Mouse (Mus musculus) limb, embryonic 11.5 days (tissue): ENCODE data around the gene Micu2. TPM values are rescaled to one million over a fixed set of nuclear protein-coding genes. Genes with fewer than 3 reads are reported as not detected.
A peak's percentile ranks its signal among the peaks of the same experiment; 100 is the strongest.

Source experiments
- ATAC-seq: fragments of 200-750 bp; cut with Nextera tagmentation; 2 replicates; pipeline ENCODE4 v1.8.0; 2017; ENCODE audit warnings: low read depth; ENCODE audit not compliant: insufficient number of reproducible peaks, low FRiP score, low TSS enrichment
- DNase-seq: peaks from one replicate; pipeline ENCODE4 v3.0.0-alpha.2; 2015; ENCODE audit warnings: low spot score
- H3K27ac ChIP-seq: fragments of 300-500 bp; sonication (generic); replicated peaks from 2 replicates; pipeline ENCODE4 v1.5.1; 2014; ENCODE audit warnings: low read depth, mild to moderate bottlenecking, low read length
- H3K27me3 ChIP-seq: fragments of 300-500 bp; sonication (generic); 2 replicates; pipeline ENCODE4 v1.6.1; 2014; ENCODE audit warnings: mild to moderate bottlenecking, low read length, mixed read lengths; ENCODE audit not compliant: control insufficient read depth, insufficient read depth
- H3K36me3 ChIP-seq: fragments of 300-500 bp; sonication (generic); 2 replicates; pipeline ENCODE4 v1.6.1; 2014; ENCODE audit warnings: mild to moderate bottlenecking, low read length, moderate library complexity, mixed read lengths; ENCODE audit not compliant: control insufficient read depth, insufficient read depth
- H3K4me1 ChIP-seq: fragments of 300-500 bp; sonication (generic); 2 replicates; pipeline ENCODE4 v1.6.1; 2014; ENCODE audit warnings: low read length, mixed read lengths; ENCODE audit not compliant: control insufficient read depth, insufficient read depth
- H3K4me2 ChIP-seq: fragments of 300-500 bp; sonication (generic); 2 replicates; pipeline ENCODE4 v1.6.1; 2014; ENCODE audit warnings: low read depth, mild to moderate bottlenecking, moderate library complexity; ENCODE audit not compliant: severe bottlenecking
- H3K4me3 ChIP-seq: fragments of 300-500 bp; sonication (generic); 2 replicates; pipeline ENCODE4 v1.5.1; 2014; ENCODE audit warnings: low read depth, low read length
- H3K9ac ChIP-seq: fragments of 300-500 bp; sonication (generic); 2 replicates; pipeline ENCODE4 v1.6.1; 2014; ENCODE audit warnings: mild to moderate bottlenecking, low read length
- H3K9me3 ChIP-seq: fragments of 300-500 bp; sonication (generic); 2 replicates; pipeline ENCODE4 v1.6.1; 2016; ENCODE audit warnings: low read length; ENCODE audit not compliant: control insufficient read depth
- WGBS: fragments of 180-500 bp; shearing (Covaris S2); extraction: QIAGEN DNeasy Blood & Tissue Kit; methylation state at CpG from one replicate; pipeline ENCODE4 v1.1.7; 2014; 5-methylcytosine and 5-hydroxymethylcytosine counted together
- polyA plus RNA-seq: library from polyadenylated mRNA; unstranded; fragments of >200 nt; fragmentation: Nextera tagmentation; extraction: Ambion mirVana; gene quantifications from 2 replicates; pipeline ENCODE4 v1.2.1, GENCODE M21; 2014

The Micu2 gene
- polyA plus RNA-seq, 1 experiment from 2014 or later: 53.8 TPM

- H3K9ac ChIP-seq: no peak overlapping the region
- H3K36me3 ChIP-seq: no peaks in the 10 kb centered on the region
- no peaks in the 10 kb centered on the region for H3K4me1 ChIP-seq
- ATAC-seq (no peak), DNase-seq (no peak)
- H3K4me2 ChIP-seq: no peak overlapping the region
- H3K27ac ChIP-seq: no peak overlapping the region
- H3K4me3 ChIP-seq: no peak overlapping the region
- H3K9me3 ChIP-seq: no peaks in the 10 kb centered on the region
- H3K27me3 ChIP-seq: no peaks in the 10 kb centered on the region
- 86% methylated on average over 4 of the region's 4 CpGs for WGBS
Measured at GRCm38 (mm10) chr14:57945834-57946233, 53.2 kb downstream of the Micu2 start.

- no peak for ATAC-seq
- H3K4me3 ChIP-seq: no peak overlapping the region
- no peak overlapping the region for H3K9ac ChIP-seq
- H3K9me3 ChIP-seq: no peaks in the 10 kb centered on the region
- no peak for DNase-seq
- H3K4me2 ChIP-seq: no peak overlapping the region
- H3K4me1 ChIP-seq: no peaks in the 10 kb centered on the region
- no peaks in the 10 kb centered on the region for H3K36me3 ChIP-seq
- no peak overlapping the region for H3K27ac ChIP-seq
- 92% methylated on average over 6 of the region's 6 CpGs for WGBS
- H3K27me3 ChIP-seq: no peaks in the 10 kb centered on the region
Measured at GRCm38 (mm10) chr14:57937297-57937696, 61.8 kb downstream of the Micu2 start.

DNA sequence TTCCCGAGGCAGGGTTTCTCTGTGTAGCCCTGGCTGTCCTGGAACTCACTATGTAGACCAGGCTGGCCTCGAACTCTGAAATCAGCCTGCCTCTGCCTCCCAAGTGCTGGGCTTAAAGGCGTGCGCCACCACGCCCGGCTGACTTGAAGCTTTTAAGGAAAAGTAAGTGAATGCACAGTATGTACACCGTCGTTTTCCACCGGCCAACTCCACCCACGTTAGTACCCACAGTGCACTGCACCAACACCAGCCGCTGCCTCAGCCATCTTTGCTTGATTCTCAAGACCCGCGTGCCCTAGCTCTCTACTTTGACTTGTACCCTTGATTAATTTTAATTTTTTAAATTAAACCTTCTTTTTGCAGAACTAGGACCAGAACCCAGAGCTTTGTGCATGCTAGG lies 64.4 kb downstream of the Micu2 start:
- Histone ChIP-seq H3K4me2 (no peak overlapping the region), H3K27ac (no peak overlapping the region), H3K9me3 (no peaks in the 10 kb centered on the region), H3K9ac (no peak overlapping the region), H3K36me3 (no peaks in the 10 kb centered on the region), H3K4me3 (no peak overlapping the region), H3K4me1 (no peaks in the 10 kb centered on the region), H3K27me3 (no peaks in the 10 kb centered on the region)
- WGBS: 93% methylated on average over 13 of the region's 13 CpGs
- no peak for DNase-seq
- ATAC-seq: no peak

GRCm38 (mm10) chr14:57933608-57934007 lies 65.5 kb downstream of the Micu2 start:
- H3K9me3 ChIP-seq: no peaks in the 10 kb centered on the region
- H3K9ac ChIP-seq: no peak overlapping the region
- H3K27ac ChIP-seq: no peak overlapping the region
- ATAC-seq: no peak
- 69% methylated on average over 7 of the region's 7 CpGs for WGBS
- no peak overlapping the region for H3K4me2 ChIP-seq
- H3K4me3 ChIP-seq: no peak overlapping the region
- H3K4me1 ChIP-seq: no peaks in the 10 kb centered on the region
- no peak for DNase-seq
- no peaks in the 10 kb centered on the region for H3K36me3 ChIP-seq
- no peaks in the 10 kb centered on the region for H3K27me3 ChIP-seq

DNA sequence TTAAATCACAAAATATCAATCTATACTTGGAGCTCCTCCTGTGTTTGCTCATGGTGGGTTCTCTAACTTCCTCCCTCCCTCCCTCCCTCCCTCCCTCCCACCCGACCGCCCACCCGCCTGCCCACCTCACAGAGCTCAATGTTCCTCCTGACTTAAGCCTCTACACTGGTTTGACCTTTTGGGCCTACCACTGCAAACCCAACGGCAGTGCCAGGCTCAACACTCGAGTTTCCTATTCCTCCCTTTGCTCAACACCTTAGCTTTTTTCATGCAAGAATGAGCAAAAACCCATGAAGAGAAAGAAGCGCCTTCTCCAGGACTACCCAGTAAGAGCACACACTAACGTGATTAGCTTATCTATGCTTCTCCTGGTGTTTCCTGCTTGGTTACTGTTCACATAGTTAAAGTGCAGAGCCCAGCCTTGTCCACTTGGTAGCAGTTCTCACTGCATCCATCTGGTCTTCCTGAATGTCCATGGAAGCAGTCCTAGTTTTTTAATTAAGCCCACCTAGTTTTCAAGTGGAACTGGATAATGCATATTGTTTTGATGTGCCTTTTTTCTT lies 66.1 kb downstream of the Micu2 start:
- no peak for ATAC-seq
- Histone ChIP-seq H3K27me3 (no peaks in the 10 kb centered on the region), H3K9me3 (no peaks in the 10 kb centered on the region), H3K36me3 (no peaks in the 10 kb centered on the region), H3K4me1 (no peaks in the 10 kb centered on the region), H3K4me3 (no peak overlapping the region), H3K27ac (no peak overlapping the region), H3K4me2 (no peak overlapping the region), H3K9ac (no peak overlapping the region)
- 74% methylated on average over 7 of the region's 7 CpGs for WGBS
- DNase-seq: no peak

DNA sequence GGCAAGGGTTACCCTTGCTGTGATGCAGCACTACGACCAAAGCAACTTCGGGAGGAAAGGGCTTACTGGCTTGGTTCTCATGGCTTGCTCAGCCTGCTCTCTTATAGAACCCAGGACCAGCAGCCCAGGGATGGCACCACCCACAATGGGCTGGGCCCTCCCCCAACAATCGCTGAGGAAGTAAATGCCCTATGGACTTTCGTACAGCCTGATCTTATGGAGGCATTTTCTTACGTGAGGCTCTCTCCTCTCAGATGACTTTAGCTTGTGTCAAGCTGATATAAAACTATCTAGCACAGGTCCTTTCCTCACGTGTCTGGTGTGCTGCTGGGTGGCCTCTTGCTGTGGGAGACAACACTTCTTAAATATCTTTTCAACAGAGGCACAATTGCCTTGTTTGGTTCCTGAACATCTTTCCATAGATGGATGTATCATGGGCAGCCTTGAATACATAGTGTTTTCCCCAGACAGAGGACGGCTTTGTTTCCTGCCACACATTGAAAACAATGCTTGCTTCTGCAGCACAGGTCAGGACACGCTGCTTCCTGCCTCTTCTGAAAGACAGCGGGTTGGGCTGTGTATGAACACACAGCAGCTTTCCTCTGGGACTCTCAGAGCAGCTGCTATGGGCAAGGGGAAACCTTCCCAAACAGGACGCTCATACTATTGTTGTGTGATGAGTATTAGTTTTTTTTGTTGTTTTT lies 77.5 kb downstream of the Micu2 start:
- Histone ChIP-seq H3K9ac (no peak overlapping the region), H3K9me3 (no peaks in the 10 kb centered on the region), H3K4me1 (no peaks in the 10 kb centered on the region), H3K4me2 (no peak overlapping the region), H3K27ac (no peak overlapping the region), H3K4me3 (no peak overlapping the region), H3K36me3 (peaks cover 14% of the 10 kb centered on the region), H3K27me3 (no peaks in the 10 kb centered on the region)
- 70% methylated on average over 10 of the region's 10 CpGs for WGBS
- no peak for ATAC-seq
- peak; percentile 27 for DNase-seq

DNA sequence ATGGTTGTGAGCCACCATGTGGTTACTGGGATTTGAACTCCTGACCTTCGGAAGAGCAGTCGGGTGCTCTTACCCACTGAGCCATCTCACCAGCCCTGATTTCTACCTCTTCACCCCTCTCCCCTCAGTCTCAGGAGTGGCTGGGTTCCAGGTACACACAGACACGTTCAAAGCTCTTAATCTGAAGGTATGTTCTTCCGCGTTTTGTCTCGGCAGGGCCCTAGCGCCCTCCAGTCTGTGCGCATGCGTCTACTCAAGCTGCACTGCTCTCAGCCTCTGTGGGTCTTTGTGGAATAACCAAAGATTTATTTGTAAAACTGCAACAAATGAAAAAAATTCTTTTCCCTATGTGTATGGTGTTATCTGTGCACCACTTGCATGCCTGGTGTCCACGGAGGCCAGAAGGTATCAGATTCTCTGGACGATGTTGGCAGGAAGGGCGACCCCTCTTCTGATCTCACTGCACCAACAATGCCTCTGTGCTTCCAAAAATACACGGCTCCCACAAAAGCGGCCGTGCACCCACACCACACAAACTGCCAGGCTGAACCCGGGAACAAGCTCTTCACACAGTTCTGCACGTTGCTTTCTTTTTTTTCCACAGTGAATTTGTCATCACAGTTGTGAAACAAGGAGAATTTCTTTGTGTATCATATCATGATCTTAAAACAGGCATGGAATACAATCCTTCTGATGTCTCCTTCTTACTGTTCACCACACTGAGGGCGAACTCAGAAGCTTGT lies 78.3 kb downstream of the Micu2 start:
- DNase-seq (no peak), ATAC-seq (no peak)
- no peaks in the 10 kb centered on the region for H3K4me1 ChIP-seq
- no peaks in the 10 kb centered on the region for H3K27me3 ChIP-seq
- no peak overlapping the region for H3K9ac ChIP-seq
- 88% methylated on average over 18 of the region's 18 CpGs for WGBS
- peaks cover 14% of the 10 kb centered on the region for H3K36me3 ChIP-seq
- no peak overlapping the region for H3K4me3 ChIP-seq
- H3K4me2 ChIP-seq: no peak overlapping the region
- H3K9me3 ChIP-seq: no peaks in the 10 kb centered on the region
- H3K27ac ChIP-seq: no peak overlapping the region

DNA sequence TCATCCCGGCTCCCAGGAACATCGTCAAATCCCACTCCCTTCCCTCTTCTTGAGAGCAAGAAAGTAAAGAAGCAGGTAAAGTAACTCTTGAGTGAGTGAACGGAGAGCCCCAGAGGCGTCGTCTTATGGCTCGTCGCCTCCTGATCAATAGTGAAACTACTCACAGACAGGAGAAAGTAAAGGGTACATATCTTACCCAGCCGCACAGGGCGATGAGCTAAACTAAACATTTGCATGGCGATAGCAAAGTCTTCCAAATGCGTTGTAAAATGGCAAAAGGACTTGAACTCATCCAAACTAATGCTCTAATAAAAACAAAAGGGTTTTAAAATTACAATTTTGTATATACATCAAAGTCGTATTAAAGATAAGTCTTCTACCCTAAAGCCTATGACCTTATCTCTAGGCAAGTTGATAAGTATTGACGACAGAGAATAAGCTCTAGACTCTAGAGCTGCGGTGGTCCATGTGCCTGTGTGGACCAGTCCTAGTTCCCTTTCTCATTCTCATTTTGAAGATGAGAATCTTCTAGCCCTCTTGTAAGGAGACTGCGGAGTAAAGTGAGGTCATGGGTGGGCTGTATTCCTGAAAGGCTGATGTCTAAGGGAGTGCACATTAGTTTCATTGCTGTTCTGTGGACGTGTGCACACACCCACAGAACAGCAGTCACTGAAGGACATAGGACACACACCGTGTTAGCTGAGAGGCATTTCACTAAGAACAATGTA lies 79.8 kb downstream of the Micu2 start:
- no peak for DNase-seq
- 94% methylated on average over 17 of the region's 17 CpGs for WGBS

More for the DNA sequence above, 79.8 kb downstream of the Micu2 start:
- H3K9me3 ChIP-seq: no peaks in the 10 kb centered on the region
- H3K27ac ChIP-seq: no peak overlapping the region
- peaks cover 12% of the 10 kb centered on the region for H3K36me3 ChIP-seq
- H3K4me3 ChIP-seq: no peak overlapping the region
- H3K4me2 ChIP-seq: no peak overlapping the region
- H3K9ac ChIP-seq: no peak overlapping the region
- ATAC-seq: no peak
- no peaks in the 10 kb centered on the region for H3K4me1 ChIP-seq
- H3K27me3 ChIP-seq: no peaks in the 10 kb centered on the region
